In genomic region chr12:76403886-76404537, GRCm38 (mm10) we compare ENCODE assay signal across 8 mouse cellular contexts. TPM values are rescaled to one million over a fixed set of nuclear protein-coding genes. Genes with fewer than 3 reads are reported as not detected.
DNase-seq lines count a peak whose midpoint lies in the region; ATAC-seq and TF ChIP-seq lines count a peak whose summit lies in the region.

Gene Hspa2, plus strand, starts transcription at chr12:76404176.

- H3K9ac ChIP-seq in embryonic facial prominence, embryonic 13.5 days, result peak within 1 kb of the TSS; percentile 72
- H3K9ac ChIP-seq in limb, embryonic 12.5 days (replicated peaks), result peak within 1 kb of the TSS; percentile 67
- peak within 1 kb of the TSS; percentile 59 for H3K9ac ChIP-seq in midbrain, embryonic 15.5 days

- peak; percentile 98 for TF ChIP-seq POLR2A in kidney, adult 2 months (IDR thresholded peaks at IDR 0.05; ENCODE audit: low read depth, low read length)
- TF ChIP-seq POLR2A in spleen, adult 2 months (IDR thresholded peaks at IDR 0.05; ENCODE audit: low read depth, low read length), result peak; percentile 87

- H3K4me2 ChIP-seq in embryonic facial prominence, embryonic 13.5 days, result peak within 1 kb of the TSS; percentile 81
- peak within 1 kb of the TSS; percentile 84 for H3K4me2 ChIP-seq in limb, embryonic 12.5 days
- H3K4me2 ChIP-seq in midbrain, embryonic 15.5 days, result peak within 1 kb of the TSS; percentile 91

- H3K4me1 ChIP-seq in embryonic facial prominence, embryonic 13.5 days, result peaks cover 27% of the 10 kb centered on the region
- peaks cover 8% of the 10 kb centered on the region for H3K4me1 ChIP-seq in kidney, adult 2 months (ENCODE audit: control insufficient read depth, insufficient read depth, low read length)
- H3K4me1 ChIP-seq in limb, embryonic 12.5 days (replicated peaks), result peaks cover 23% of the 10 kb centered on the region
- peaks cover 28% of the 10 kb centered on the region for H3K4me1 ChIP-seq in midbrain, embryonic 15.5 days
- peaks cover 11% of the 10 kb centered on the region for H3K4me1 ChIP-seq in spleen, adult 2 months (ENCODE audit: control insufficient read depth, insufficient read depth, insufficient read length)

- H3K9me3 ChIP-seq in embryonic facial prominence, embryonic 13.5 days, result no peaks in the 10 kb centered on the region
- no peaks in the 10 kb centered on the region for H3K9me3 ChIP-seq in limb, embryonic 12.5 days
- H3K9me3 ChIP-seq in midbrain, embryonic 15.5 days, result no peaks in the 10 kb centered on the region

- H3K27me3 ChIP-seq in embryonic facial prominence, embryonic 13.5 days, result peaks cover 53% of the 10 kb centered on the region
- H3K27me3 ChIP-seq in kidney, adult 2 months (replicated peaks; ENCODE audit: control insufficient read depth, insufficient read depth, low read length), result no peaks in the 10 kb centered on the region
- peaks cover 40% of the 10 kb centered on the region for H3K27me3 ChIP-seq in limb, embryonic 12.5 days
- H3K27me3 ChIP-seq in midbrain, embryonic 15.5 days (replicated peaks), result peaks cover 46% of the 10 kb centered on the region
- H3K27me3 ChIP-seq in spleen, adult 2 months (ENCODE audit: control insufficient read depth, insufficient read depth, low read length), result peaks cover 11% of the 10 kb centered on the region

- peak within 1 kb of the TSS; percentile 90 for H3K27ac ChIP-seq in embryonic facial prominence, embryonic 13.5 days
- H3K27ac ChIP-seq in kidney, adult 2 months (ENCODE audit: insufficient read depth, low read depth, low read length), result peak within 1 kb of the TSS; percentile 97
- H3K27ac ChIP-seq in limb, embryonic 12.5 days, result peak within 1 kb of the TSS; percentile 92
- H3K27ac ChIP-seq in midbrain, embryonic 15.5 days, result peak within 1 kb of the TSS; percentile 82
- peak within 1 kb of the TSS; percentile 91 for H3K27ac ChIP-seq in spleen, adult 2 months (ENCODE audit: insufficient read depth, low read length)

- H3K4me3 ChIP-seq in embryonic facial prominence, embryonic 13.5 days, result peak within 1 kb of the TSS; percentile 64
- peak within 1 kb of the TSS; percentile 92 for H3K4me3 ChIP-seq in kidney, adult 2 months (ENCODE audit: insufficient read depth, low read depth, low read length)
- peak within 1 kb of the TSS; percentile 65 for H3K4me3 ChIP-seq in limb, embryonic 12.5 days (replicated peaks)
- H3K4me3 ChIP-seq in midbrain, embryonic 15.5 days, result peak within 1 kb of the TSS; percentile 70
- H3K4me3 ChIP-seq in spleen, adult 2 months (ENCODE audit: extremely low read depth, insufficient read depth, insufficient read length), result peak within 1 kb of the TSS; percentile 76

- no peaks in the 10 kb centered on the region for H3K36me3 ChIP-seq in embryonic facial prominence, embryonic 13.5 days
- no peaks in the 10 kb centered on the region for H3K36me3 ChIP-seq in kidney, adult 2 months (ENCODE audit: control insufficient read depth, insufficient read depth, low read length)
- no peaks in the 10 kb centered on the region for H3K36me3 ChIP-seq in limb, embryonic 12.5 days
- no peaks in the 10 kb centered on the region for H3K36me3 ChIP-seq in midbrain, embryonic 15.5 days (replicated peaks)
- H3K36me3 ChIP-seq in spleen, adult 2 months (ENCODE audit: control insufficient read depth, insufficient read depth, low read length), result no peaks in the 10 kb centered on the region

- peak; percentile 95 for ATAC-seq in embryonic facial prominence, embryonic 13.5 days (ENCODE audit: insufficient number of reproducible peaks, insufficient read depth, low FRiP score, low TSS enrichment, low read depth)
- peak; percentile 97 for ATAC-seq in limb, embryonic 12.5 days (ENCODE audit: insufficient number of reproducible peaks, insufficient read depth, low FRiP score, low TSS enrichment, low read depth)
- ATAC-seq in midbrain, embryonic 15.5 days (replicated peaks), result peak; percentile 98

- DNase-seq in 3134 (ENCODE audit: extremely low read depth, insufficient read length, low spot score), result peak; percentile 93
- peak; percentile 99 to 100 for DNase-seq in adrenal gland, postnatal 36 days
- DNase-seq in heart, adult 18-20 months, result peak; percentile 100
- peak; percentile 100 for DNase-seq in kidney, adult 2 months
- peak; percentile 98 to 100 for DNase-seq in spleen, adult 2 months (ENCODE audit: low read depth in 1 of 2, low spot score in 2 of 2)

- WGBS in embryonic facial prominence, embryonic 13.5 days, result under 1% methylated on average over 54 of the region's 54 CpGs
- under 1% methylated on average over 53 of the region's 54 CpGs for WGBS in kidney, adult 2 months
- WGBS in limb, embryonic 12.5 days, result under 1% methylated on average over 54 of the region's 54 CpGs
- under 1% methylated on average over 54 of the region's 54 CpGs for WGBS in midbrain, embryonic 15.5 days
- WGBS in spleen, adult 2 months, result under 1% methylated on average over 54 of the region's 54 CpGs

- no peak for TF ChIP-seq CTCF in kidney, adult 2 months (conservative IDR thresholded peaks at IDR 0.05; ENCODE audit: insufficient read depth, insufficient read length, low read depth, low read length)
- TF ChIP-seq CTCF in spleen, adult 2 months (IDR thresholded peaks at IDR 0.05; ENCODE audit: extremely low read depth, insufficient read depth, insufficient read length, insufficient replicate concordance), result no peak

RNA-seq across cellular contexts. Expression of gene Hspa2, which starts in this region (rescaled TPM):
- total RNA-seq in adrenal gland, postnatal 36 days (2021), result 10 to 100 TPM; 18.5 to 21.5 TPM
- 5.8 and 8.9 TPM in 2 replicates for polyA plus RNA-seq in embryonic facial prominence, embryonic 13.5 days (2015; fragmentation: Nextera tagmentation; extraction: Ambion mirVana)
- total RNA-seq in heart, adult 18-20 months (2021), result 1 to 10 TPM; 5.4 to 6.2 TPM
- 11.8 and 14.0 TPM in 2 replicates for polyA plus RNA-seq in kidney, adult 2 months (2012; rRNA removed)
- 5.2 and 6.4 TPM in 2 replicates for polyA plus RNA-seq in limb, embryonic 12.5 days (2016; fragmentation: Nextera tagmentation; extraction: Ambion mirVana)
- polyA plus RNA-seq in midbrain, embryonic 15.5 days (2015; fragmentation: Nextera tagmentation; extraction: Ambion mirVana), result 5.5 and 5.6 TPM in 2 replicates
- polyA plus RNA-seq in spleen, adult 2 months (2012; rRNA removed), result 3.8 and 6.0 TPM in 2 replicates

Comparison
In these comparisons a context has a peak if more than half of its experiments do, and no peak if none do; other contexts are left out.
1. Peak in every context shown above with its lines: DNase-seq, ATAC-seq, H3K4me3 ChIP-seq and H3K27ac ChIP-seq.